Mouse (Mus musculus) skeletal muscle tissue, postnatal 0 days (tissue): ENCODE results near the gene Srsf2. TPM values are rescaled to one million over a fixed set of nuclear protein-coding genes. Genes with fewer than 3 reads are reported as not detected.

Experiments
- polyA plus RNA-seq: library from polyadenylated mRNA; unstranded; fragments of >200 nt; fragmentation: Nextera tagmentation; extraction: Ambion mirVana; gene quantifications from 2 replicates; pipeline ENCODE4 v1.2.1, GENCODE M21; 2015

Srsf2 gene
- polyA plus RNA-seq, result 274 and 289 TPM in 2 replicates

GRCm38 (mm10) chr11:116852891-116853511, at the start of gene Srsf2:
Srsf2 (minus strand) TSS chr11:116853094.

GRCm38 (mm10) chr11:116852291-116852890, 503 bp downstream of the Srsf2 start, which contains the start of gene Mfsd11:
Mfsd11 (plus strand) TSS chr11:116852440.

GRCm38 (mm10) chr11:116843261-116844233, 9.3 kb downstream of the Srsf2 start, which contains the start of the genes Mettl23 and Jmjd6:
Mettl23 (plus strand) TSS chr11:116843278.
Jmjd6 (minus strand) TSS chr11:116843449.

GRCm38 (mm10) chr11:116827534-116828165, 25.2 kb downstream of the Srsf2 start, which contains the start of gene Mxra7:
Mxra7 (minus strand) TSS chr11:116828046.

Other genes starting within 250 kb of the Srsf2 start
- 3.1 and 4.2 TPM in 2 replicates for gene Rhbdf2, start 226.1 kb downstream of the Srsf2 start, polyA plus RNA-seq
- 3.0 and 3.4 TPM in 2 replicates for gene Prcd, start 199.6 kb downstream of the Srsf2 start, polyA plus RNA-seq
- gene Cygb, start 198.8 kb downstream of the Srsf2 start, polyA plus RNA-seq, result 18.5 and 23.5 TPM in 2 replicates
- gene St6galnac1, start 77.6 kb downstream of the Srsf2 start, polyA plus RNA-seq, result not detected in 2 replicates
- 23.2 and 30.6 TPM in 2 replicates for gene Mxra7, start 25.0 kb downstream of the Srsf2 start, polyA plus RNA-seq
- 52.3 and 59.7 TPM in 2 replicates for gene Mettl23, start 9.8 kb downstream of the Srsf2 start, polyA plus RNA-seq
- gene Jmjd6, start 9.6 kb downstream of the Srsf2 start, polyA plus RNA-seq, result 49.2 and 50.4 TPM in 2 replicates
- gene Mfsd11, start 654 bp downstream of the Srsf2 start, polyA plus RNA-seq, result 41.9 and 47.9 TPM in 2 replicates
- gene Mgat5b, start 65.8 kb upstream of the Srsf2 start, polyA plus RNA-seq, result 0.24 and 0.32 TPM in 2 replicates